Mouse (Mus musculus): ENCODE data around the gene Vangl2.

Vangl2 gene

GRCm38 (mm10) chr1:171966054-171966790 is 62.0 kb downstream of the Vangl2 start:
- DNase-seq (ENCODE audit: low spot score): no peak

GRCm38 (mm10) chr1:171963613-171964012 is 64.6 kb downstream of the Vangl2 start:
- DNase-seq (ENCODE audit: low spot score): no peak

DNA sequence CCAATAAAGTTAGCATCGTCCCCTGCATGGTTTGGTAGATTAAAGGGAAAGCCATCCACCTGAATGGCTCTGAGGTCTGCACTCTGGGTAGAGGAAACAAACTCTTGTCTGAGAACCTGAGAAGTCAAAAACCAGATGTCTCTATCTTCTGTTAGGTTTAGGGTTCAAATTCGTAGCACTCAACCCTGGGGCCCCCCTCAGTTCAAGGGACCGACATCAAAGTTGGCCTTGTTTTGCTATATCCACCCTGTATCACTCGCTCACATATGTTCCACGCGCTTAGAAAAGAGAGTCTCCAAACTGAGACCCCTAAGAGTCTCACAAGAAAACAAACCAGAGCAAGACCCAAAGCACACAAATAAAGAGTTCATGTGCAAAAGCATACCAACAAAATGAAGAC is 66.5 kb downstream of the Vangl2 start:
- DNase-seq (ENCODE audit: low spot score): no peak

DNA sequence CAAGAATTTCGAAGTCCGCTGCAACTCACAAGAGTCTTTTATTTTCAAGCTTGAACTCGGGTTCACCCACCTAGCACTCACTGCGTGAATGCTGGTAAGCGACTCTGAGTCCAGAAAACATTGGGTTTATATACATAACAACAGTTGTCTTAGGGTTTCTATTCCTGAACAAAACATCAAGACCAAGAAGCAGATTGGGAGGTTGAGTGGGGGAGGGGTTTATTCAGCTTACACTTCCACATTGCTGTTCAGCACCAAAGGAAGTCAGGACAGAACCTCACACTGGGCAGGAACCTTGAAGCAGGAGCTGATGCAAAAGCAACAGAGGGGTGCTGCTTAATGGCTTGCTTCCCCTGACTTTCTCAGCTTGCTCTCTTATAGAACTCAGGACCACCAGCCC is 67.5 kb downstream of the Vangl2 start:
- no peak for DNase-seq (ENCODE audit: low spot score)

GRCm38 (mm10) chr1:171957411-171957810 is 70.8 kb downstream of the Vangl2 start:
- DNase-seq (ENCODE audit: low spot score): no peak

GRCm38 (mm10) chr1:171955071-171955470 is 73.2 kb downstream of the Vangl2 start:
- DNase-seq (ENCODE audit: low spot score): no peak
